Mouse (Mus musculus): ENCODE data around the gene Nipsnap1. TPM values are rescaled to one million over a fixed set of nuclear protein-coding genes. Genes with fewer than 3 reads are reported as not detected.

The Nipsnap1 gene
- polyA plus RNA-seq, 1 experiment from 2014 or later, result 134 TPM

GRCm38 (mm10) chr11:4885385-4885903, 11.7 kb downstream of the Nipsnap1 start:
- 63% methylated on average over 2 of the region's 2 CpGs for WGBS
- Histone ChIP-seq H3K36me3 (peaks cover 76% of the 10 kb centered on the region), H3K9ac (no peak overlapping the region), H3K9me3 (no peaks in the 10 kb centered on the region), H3K4me3 (no peak overlapping the region), H3K4me2 (no peak overlapping the region), H3K4me1 (replicated peaks) (no peaks in the 10 kb centered on the region), H3K27me3 (no peaks in the 10 kb centered on the region), H3K27ac (no peak overlapping the region)
- no peak for ATAC-seq (ENCODE audit: low FRiP score)

- Histone ChIP-seq H3K27me3 (no peaks in the 10 kb centered on the region), H3K4me1 (replicated peaks) (no peaks in the 10 kb centered on the region), H3K27ac (no peak overlapping the region), H3K4me2 (no peak overlapping the region), H3K4me3 (no peak overlapping the region), H3K9me3 (no peaks in the 10 kb centered on the region), H3K9ac (no peak overlapping the region), H3K36me3 (peaks cover 85% of the 10 kb centered on the region)
- ATAC-seq (ENCODE audit: low FRiP score), result no peak
- WGBS, result 93% methylated on average over 3 of the region's 3 CpGs
These were observed 13.2 kb downstream of the Nipsnap1 start for GRCm38 (mm10) chr11:4886987-4887386.

GRCm38 (mm10) chr11:4894848-4895816, 21.4 kb downstream of the Nipsnap1 start, which contains the start of gene Thoc5:
Thoc5 (plus strand) TSS chr11:4895320.
- Histone ChIP-seq H3K9ac (peak within 1 kb of the TSS; percentile 87), H3K36me3 (peaks cover 52% of the 10 kb centered on the region), H3K27me3 (no peaks in the 10 kb centered on the region), H3K9me3 (no peaks in the 10 kb centered on the region), H3K4me2 (peak within 1 kb of the TSS; percentile 75), H3K4me1 (replicated peaks) (peaks cover 14% of the 10 kb centered on the region), H3K4me3 (peak within 1 kb of the TSS; percentile 71), H3K27ac (peak within 1 kb of the TSS; percentile 89)
- ATAC-seq (ENCODE audit: low FRiP score), result peak; percentile 94
- 3% methylated on average over 52 of the region's 52 CpGs for WGBS

DNA sequence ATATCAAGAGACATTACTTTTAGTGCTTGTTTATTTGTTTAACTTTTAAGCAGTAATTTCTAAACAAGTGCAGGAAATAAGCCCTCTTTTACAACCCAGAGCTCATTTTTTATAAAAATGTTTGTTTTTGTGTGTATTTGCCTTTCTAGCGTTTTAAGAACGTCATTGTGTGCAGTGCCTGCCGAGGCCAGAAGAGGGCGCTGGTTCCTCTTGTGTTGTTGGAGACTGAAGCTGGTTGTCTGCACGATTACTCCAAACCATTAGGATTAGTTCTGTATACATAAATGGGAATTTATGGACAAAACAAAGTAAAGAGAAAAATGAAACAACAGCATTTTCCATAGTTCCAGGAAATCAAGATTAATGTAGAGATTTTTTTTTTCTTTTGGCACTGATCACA, 26.7 kb downstream of the Nipsnap1 start:
- no peak for ATAC-seq (ENCODE audit: low FRiP score)
- Histone ChIP-seq H3K9ac (no peak overlapping the region), H3K36me3 (peaks cover 60% of the 10 kb centered on the region), H3K27me3 (no peaks in the 10 kb centered on the region), H3K4me2 (no peak overlapping the region), H3K27ac (no peak overlapping the region), H3K9me3 (no peaks in the 10 kb centered on the region), H3K4me1 (replicated peaks) (peaks cover 14% of the 10 kb centered on the region), H3K4me3 (no peak overlapping the region)
- WGBS, result 69% methylated on average over 5 of the region's 5 CpGs

GRCm38 (mm10) chr11:4901956-4902355, 28.2 kb downstream of the Nipsnap1 start:
- no peak overlapping the region for H3K27ac ChIP-seq
- WGBS, result 92% methylated on average over 6 of the region's 6 CpGs
- H3K4me2 ChIP-seq, result no peak overlapping the region
- peaks cover 70% of the 10 kb centered on the region for H3K36me3 ChIP-seq
- peaks cover 3% of the 10 kb centered on the region for H3K4me1 ChIP-seq (replicated peaks)
- H3K9ac ChIP-seq, result no peak overlapping the region
- H3K4me3 ChIP-seq, result no peak overlapping the region
- no peaks in the 10 kb centered on the region for H3K9me3 ChIP-seq
- no peaks in the 10 kb centered on the region for H3K27me3 ChIP-seq
- no peak for ATAC-seq (ENCODE audit: low FRiP score)

GRCm38 (mm10) chr11:4906231-4906630, 32.5 kb downstream of the Nipsnap1 start:
- Histone ChIP-seq H3K9ac (no peak overlapping the region), H3K4me3 (no peak overlapping the region), H3K4me1 (replicated peaks) (no peaks in the 10 kb centered on the region), H3K27me3 (no peaks in the 10 kb centered on the region), H3K27ac (no peak overlapping the region), H3K36me3 (peaks cover 79% of the 10 kb centered on the region), H3K4me2 (no peak overlapping the region), H3K9me3 (no peaks in the 10 kb centered on the region)
- no peak for ATAC-seq (ENCODE audit: low FRiP score)
- 94% methylated on average over 6 of the region's 6 CpGs for WGBS

DNA sequence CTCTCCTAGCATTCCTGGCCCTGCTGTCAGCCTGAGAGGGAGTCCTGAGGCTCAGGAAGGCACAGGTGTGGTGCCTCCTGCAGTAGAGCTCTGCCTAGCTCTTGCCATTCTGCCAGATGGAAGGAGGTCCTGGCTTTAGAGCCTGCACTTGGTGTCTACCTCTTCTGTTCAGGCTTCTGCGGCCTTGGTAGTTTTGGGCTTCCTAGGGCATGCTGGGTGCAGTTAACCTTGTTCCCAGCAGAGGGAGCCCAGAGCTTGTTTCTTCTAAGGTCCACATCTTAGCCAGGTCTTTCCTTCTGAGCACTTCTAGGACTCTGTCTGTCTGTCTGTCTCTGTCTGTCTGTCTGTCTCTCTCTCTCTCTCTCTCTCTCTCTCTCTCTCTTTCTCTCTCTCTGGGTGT, 42.3 kb downstream of the Nipsnap1 start:
- no peaks in the 10 kb centered on the region for H3K27me3 ChIP-seq
- H3K4me3 ChIP-seq, result no peak overlapping the region
- H3K9ac ChIP-seq, result no peak overlapping the region
- H3K9me3 ChIP-seq, result no peaks in the 10 kb centered on the region
- H3K36me3 ChIP-seq, result peaks cover 96% of the 10 kb centered on the region
- WGBS, result 56% methylated on average over 1 of the region's 1 CpGs
- ATAC-seq (ENCODE audit: low FRiP score), result no peak
- H3K4me2 ChIP-seq, result no peak overlapping the region
- no peak overlapping the region for H3K27ac ChIP-seq
- no peaks in the 10 kb centered on the region for H3K4me1 ChIP-seq (replicated peaks)

GRCm38 (mm10) chr11:4921281-4921680, 47.5 kb downstream of the Nipsnap1 start:
- Histone ChIP-seq H3K9ac (no peak overlapping the region), H3K36me3 (peaks cover 98% of the 10 kb centered on the region), H3K27me3 (no peaks in the 10 kb centered on the region), H3K9me3 (no peaks in the 10 kb centered on the region), H3K4me3 (no peak overlapping the region), H3K4me1 (replicated peaks) (no peaks in the 10 kb centered on the region), H3K4me2 (no peak overlapping the region), H3K27ac (no peak overlapping the region)
- WGBS, result 78% methylated on average over 2 of the region's 2 CpGs
- ATAC-seq (ENCODE audit: low FRiP score), result no peak

DNA sequence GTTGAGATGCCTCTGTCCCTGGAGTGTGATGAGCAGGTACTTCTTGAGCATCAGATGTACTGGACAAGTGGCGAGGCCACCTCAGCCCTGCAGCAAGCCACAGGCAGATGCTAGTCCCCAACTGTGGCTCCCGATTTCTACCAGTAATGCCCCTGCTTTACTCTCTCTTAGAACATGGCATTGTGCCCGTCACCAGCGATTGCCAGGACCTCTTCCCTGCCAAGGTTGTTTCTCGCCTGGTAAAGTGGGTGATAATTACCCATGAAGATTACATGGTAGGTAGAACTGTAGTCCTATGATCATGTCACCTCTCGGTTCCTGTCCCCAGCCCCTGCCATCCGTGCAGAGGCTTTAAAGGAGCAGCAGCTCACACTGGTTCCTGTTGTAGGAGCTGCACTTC, 48.0 kb downstream of the Nipsnap1 start:
- H3K27ac ChIP-seq, result no peak overlapping the region
- H3K9me3 ChIP-seq, result no peaks in the 10 kb centered on the region
- ATAC-seq (ENCODE audit: low FRiP score), result no peak
- no peak overlapping the region for H3K4me2 ChIP-seq
- H3K4me3 ChIP-seq, result no peak overlapping the region
- no peaks in the 10 kb centered on the region for H3K27me3 ChIP-seq
- H3K9ac ChIP-seq, result no peak overlapping the region
- peaks cover 99% of the 10 kb centered on the region for H3K36me3 ChIP-seq
- 90% methylated on average over 7 of the region's 7 CpGs for WGBS
- H3K4me1 ChIP-seq (replicated peaks), result no peaks in the 10 kb centered on the region

- H3K4me2 ChIP-seq, result no peak overlapping the region
- H3K9me3 ChIP-seq, result no peaks in the 10 kb centered on the region
- no peak overlapping the region for H3K4me3 ChIP-seq
- no peak for ATAC-seq (ENCODE audit: low FRiP score)
- no peak overlapping the region for H3K27ac ChIP-seq
- H3K9ac ChIP-seq, result no peak overlapping the region
- H3K27me3 ChIP-seq, result no peaks in the 10 kb centered on the region
- peaks cover 8% of the 10 kb centered on the region for H3K4me1 ChIP-seq (replicated peaks)
- 93% methylated on average over 3 of the region's 3 CpGs for WGBS
- peaks cover 94% of the 10 kb centered on the region for H3K36me3 ChIP-seq
These were observed 53.5 kb downstream of the Nipsnap1 start for GRCm38 (mm10) chr11:4927224-4927623.

DNA sequence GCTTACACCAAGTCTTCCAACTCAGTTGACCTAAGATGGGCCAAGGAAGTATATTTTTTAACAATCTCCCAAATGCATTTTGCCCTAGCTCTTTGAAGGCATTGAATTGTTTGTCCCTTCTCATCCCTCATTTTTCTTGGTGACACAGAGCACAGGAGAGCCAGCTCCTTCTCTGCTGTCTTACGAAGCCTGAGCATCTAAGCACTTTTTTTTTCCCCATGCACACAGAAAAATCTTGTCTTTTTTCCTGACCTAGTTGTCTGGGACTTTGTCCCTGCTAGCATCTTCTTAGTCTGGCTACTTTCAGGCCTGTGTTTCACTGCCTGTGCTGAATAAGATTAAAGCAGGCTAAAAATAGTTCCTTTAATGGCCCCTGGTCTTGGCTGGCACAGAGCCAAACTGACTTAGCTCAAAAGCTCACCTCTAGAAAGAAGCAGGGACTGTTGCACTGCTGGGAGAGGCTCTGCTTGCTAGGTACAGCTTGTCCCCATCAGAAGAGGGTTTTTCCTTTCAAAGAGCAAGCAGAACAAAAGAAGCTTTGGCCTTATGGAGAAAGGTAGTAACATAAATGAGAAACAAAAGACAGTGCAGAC, 57.4 kb downstream of the Nipsnap1 start:
- peaks cover 8% of the 10 kb centered on the region for H3K4me1 ChIP-seq (replicated peaks)
- ATAC-seq (ENCODE audit: low FRiP score), result no peak
- 76% methylated on average over 1 of the region's 1 CpGs for WGBS

GRCm38 (mm10) chr11:4936243-4936642, 62.5 kb downstream of the Nipsnap1 start:
- H3K36me3 ChIP-seq, result peaks cover 20% of the 10 kb centered on the region; the same call in 1 of the 2 replicates
- no peak overlapping the region for H3K27ac ChIP-seq
- no peak overlapping the region for H3K9ac ChIP-seq
- H3K9me3 ChIP-seq, result no peaks in the 10 kb centered on the region
- H3K4me2 ChIP-seq, result no peak overlapping the region
- H3K27me3 ChIP-seq, result no peaks in the 10 kb centered on the region
- WGBS, result 87% methylated on average over 5 of the region's 5 CpGs
- no peak for ATAC-seq (ENCODE audit: low FRiP score)
- peaks cover under 1% of the 10 kb centered on the region for H3K4me1 ChIP-seq (replicated peaks)
- no peak overlapping the region for H3K4me3 ChIP-seq

More for the DNA sequence above, 57.4 kb downstream of the Nipsnap1 start:
- Histone ChIP-seq H3K27me3 (no peaks in the 10 kb centered on the region), H3K9ac (peak overlapping the region; percentile 29), H3K9me3 (no peaks in the 10 kb centered on the region), H3K4me3 (no peak overlapping the region), H3K36me3 (peaks cover 60% of the 10 kb centered on the region), H3K4me2 (no peak overlapping the region), H3K27ac (peak overlapping the region; percentile 48; the same call in 1 of the 2 replicates)

Data from hindbrain, embryonic 13.5 days (tissue).